Mouse (Mus musculus) lung, adult 2 months (tissue): ENCODE data around the gene Vmn1r128.
"Not testable (repeated sequence)": the region's sequence is repeated elsewhere in the genome, so short reads cannot be mapped to it uniquely, and the experiment has no call there.

Experiments used
- CTCF ChIP-seq: fragments of 200-500 bp; IDR thresholded peaks from 2 replicates; pipeline ENCODE4 v1.5.1; 2011; ENCODE audit warnings: mild to moderate bottlenecking, low read length, control low read depth; ENCODE audit not compliant: insufficient read depth
- POLR2A ChIP-seq: fragments of 200-500 bp; IDR thresholded peaks from 2 replicates; pipeline ENCODE4 v1.6.1; 2011; ENCODE audit warnings: low read depth, mild to moderate bottlenecking, control low read depth, low read length, borderline replicate concordance; ENCODE audit errors: extremely low read depth

DNA sequence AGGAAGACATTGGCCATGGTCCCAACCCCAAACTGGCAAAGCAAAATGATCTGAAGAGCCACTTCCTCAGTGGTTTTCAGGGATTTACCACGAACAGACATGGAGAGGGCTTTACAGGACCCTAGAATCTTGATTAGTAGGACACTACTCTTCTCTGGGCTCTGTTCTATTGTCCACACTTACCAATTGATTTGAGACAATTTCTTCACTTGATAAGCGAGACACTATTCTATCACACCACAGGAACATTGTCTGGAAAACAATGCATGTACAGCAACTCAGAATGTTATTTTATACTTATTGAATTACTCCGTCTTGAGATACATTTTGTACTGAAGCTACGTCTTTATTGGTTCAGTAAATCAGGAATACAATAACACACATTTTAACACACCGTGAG, 47.8 kb upstream of the Vmn1r128 start, which contains the start of gene Vmn1r126:
- TF ChIP-seq POLR2A, CTCF: not testable (repeated sequence)
